Mouse (Mus musculus): ENCODE results near the gene Endov. TPM values are rescaled to one million over a fixed set of nuclear protein-coding genes. Genes with fewer than 3 reads are reported as not detected.

Endov gene
- 7.4 and 8.1 TPM in 2 replicates for polyA plus RNA-seq (2015; fragmentation: Nextera tagmentation; extraction: Ambion mirVana)

GRCm38 (mm10) chr11:119490861-119491689 lies at the start of gene Endov:
TSS of gene Endov (plus strand) at chr11:119491347.

GRCm38 (mm10) chr11:119547183-119547921 lies 56.2 kb downstream of the Endov start, which contains the start of gene Nptx1:
TSS of gene Nptx1 (minus strand) at chr11:119547753.

Other genes starting within 250 kb of the Endov start
- 55.5 and 60.7 TPM in 2 replicates for gene Gaa, start 223.5 kb upstream of the Endov start, polyA plus RNA-seq (2015; fragmentation: Nextera tagmentation; extraction: Ambion mirVana)
- 152 and 165 TPM in 2 replicates for gene Eif4a3, start 191.3 kb upstream of the Endov start, polyA plus RNA-seq (2015; fragmentation: Nextera tagmentation; extraction: Ambion mirVana)
- gene Card14, start 183.6 kb upstream of the Endov start, polyA plus RNA-seq (2015; fragmentation: Nextera tagmentation; extraction: Ambion mirVana): 0.18 and 0.19 TPM in 2 replicates
- gene Sgsh, start 135.8 kb upstream of the Endov start, polyA plus RNA-seq (2015; fragmentation: Nextera tagmentation; extraction: Ambion mirVana): 3.3 and 4.2 TPM in 2 replicates
- 3.5 and 3.8 TPM in 2 replicates for gene Slc26a11, start 135.8 kb upstream of the Endov start, polyA plus RNA-seq (2015; fragmentation: Nextera tagmentation; extraction: Ambion mirVana)
- gene Rnf213, start 98.2 kb upstream of the Endov start, polyA plus RNA-seq (2015; fragmentation: Nextera tagmentation; extraction: Ambion mirVana): 3.0 and 3.3 TPM in 2 replicates
- gene Nptx1, start 56.4 kb downstream of the Endov start, polyA plus RNA-seq (2015; fragmentation: Nextera tagmentation; extraction: Ambion mirVana): 0.13 and 0.24 TPM in 2 replicates
- gene Rptor, start 111.6 kb downstream of the Endov start, polyA plus RNA-seq (2015; fragmentation: Nextera tagmentation; extraction: Ambion mirVana): 6.1 and 6.2 TPM in 2 replicates

Measured in skeletal muscle tissue, postnatal 0 days (tissue).